Mouse (Mus musculus) olfactory bulb, adult 2 months (tissue): ENCODE data around the gene Olfr1310. TPM values are rescaled to one million over a fixed set of nuclear protein-coding genes. Genes with fewer than 3 reads are reported as not detected.
"Not testable (repeated sequence)": the region's sequence is repeated elsewhere in the genome, so short reads cannot be mapped to it uniquely, and the experiment has no call there.

Experiments
- H3K27ac ChIP-seq: fragments of 200-500 bp; 2 replicates; pipeline ENCODE4 v1.5.1; 2012; ENCODE audit warnings: low read depth, low read length; ENCODE audit not compliant: insufficient read depth
- H3K4me1 ChIP-seq: fragments of 200-500 bp; 2 replicates; pipeline ENCODE4 v1.6.1; 2012; ENCODE audit warnings: low read length; ENCODE audit not compliant: control insufficient read depth, insufficient read depth
- H3K4me3 ChIP-seq: fragments of 200-500 bp; 2 replicates; pipeline ENCODE4 v1.5.1; 2012; ENCODE audit warnings: mild to moderate bottlenecking, low read depth, low read length, moderate library complexity; ENCODE audit not compliant: insufficient read depth
- CTCF ChIP-seq: fragments of 200-500 bp; IDR thresholded peaks from 2 replicates; pipeline ENCODE4 v1.5.1; 2012; ENCODE audit warnings: low read depth, mild to moderate bottlenecking, low read length, moderate library complexity; ENCODE audit not compliant: insufficient read depth
- POLR2A ChIP-seq: fragments of 200-500 bp; IDR thresholded peaks from 2 replicates; pipeline ENCODE4 v1.6.1; 2012; ENCODE audit warnings: mild to moderate bottlenecking, low read depth, low read length, moderate library complexity; ENCODE audit not compliant: insufficient read depth
- WGBS: fragments of 180-500 bp; shearing (Covaris S2); methylation state at CpG from one replicate; pipeline ENCODE4 v1.1.7; 2018; 5-methylcytosine and 5-hydroxymethylcytosine counted together
- polyA plus RNA-seq: library from polyadenylated mRNA; stranded (reverse); fragments of >200 nt; gene quantifications from 2 replicates; pipeline ENCODE4 v1.2.4, GENCODE M21; 2012; ENCODE audit warnings: low replicate concordance; ENCODE audit not compliant: missing spikeins, insufficient read depth, insufficient read length

Olfr1310 gene
- polyA plus RNA-seq: not detected in 2 replicates

- TF ChIP-seq CTCF: no peak
- Histone ChIP-seq H3K4me1 (no peaks in the 10 kb centered on the region), H3K4me3 (no peak within 1 kb of the TSS), H3K27ac (no peak within 1 kb of the TSS)
Measured at GRCm38 (mm10) chr2:112012608-112013007, at the start of gene Olfr1310. Olfr1310 (minus strand) TSS chr2:112012708.

- H3K4me3 ChIP-seq: no peak within 1 kb of the TSS
- no peak within 1 kb of the TSS for H3K27ac ChIP-seq
- 29% methylated on average over 1 of the region's 1 CpGs for WGBS
- no peaks in the 10 kb centered on the region for H3K4me1 ChIP-seq
- TF ChIP-seq CTCF (no peak), POLR2A (no peak)
Measured at GRCm38 (mm10) chr2:112050138-112050537, 37.6 kb upstream of the Olfr1310 start, which contains the start of gene Olfr1312. Olfr1312 (minus strand) TSS chr2:112050238.

- 48% methylated on average over 6 of the region's 6 CpGs for WGBS
- H3K4me3 ChIP-seq, H3K4me1 ChIP-seq, H3K27ac ChIP-seq: not testable (repeated sequence)
Measured at GRCm38 (mm10) chr2:112026971-112027370, 14.5 kb upstream of the Olfr1310 start.

GRCm38 (mm10) chr2:112024312-112024711 lies 11.8 kb upstream of the Olfr1310 start, which contains the start of gene Olfr1311:
Olfr1311 (minus strand) TSS chr2:112024412.
- WGBS: 91% methylated on average over 2 of the region's 2 CpGs
- Histone ChIP-seq H3K4me3 (no peak within 1 kb of the TSS), H3K4me1 (no peaks in the 10 kb centered on the region), H3K27ac (no peak within 1 kb of the TSS)
- TF ChIP-seq CTCF (no peak), POLR2A (no peak)

GRCm38 (mm10) chr2:112014900-112015299 lies 2.4 kb upstream of the Olfr1310 start:
- WGBS: 87% methylated on average over 3 of the region's 3 CpGs
- Histone ChIP-seq H3K4me1 (no peaks in the 10 kb centered on the region), H3K4me3 (no peak overlapping the region), H3K27ac (no peak overlapping the region)
- no peak for TF ChIP-seq POLR2A
- no peak for TF ChIP-seq CTCF

GRCm38 (mm10) chr2:111990181-111990580 lies 22.3 kb downstream of the Olfr1310 start, which contains the start of gene Olfr1309:
Olfr1309 (minus strand) TSS chr2:111990281.
- WGBS: 67% methylated on average over 1 of the region's 1 CpGs
- Histone ChIP-seq H3K4me3 (no peak within 1 kb of the TSS), H3K27ac (no peak within 1 kb of the TSS), H3K4me1 (no peaks in the 10 kb centered on the region)
- TF ChIP-seq POLR2A (no peak), CTCF (no peak)

- no peak within 1 kb of the TSS for H3K4me3 ChIP-seq
- no peak for TF ChIP-seq POLR2A
- TF ChIP-seq CTCF: no peak
- WGBS: 47% methylated on average over 1 of the region's 1 CpGs
- H3K27ac ChIP-seq: no peak within 1 kb of the TSS
- H3K4me1 ChIP-seq: no peaks in the 10 kb centered on the region
Measured at GRCm38 (mm10) chr2:111964844-111965243, 47.7 kb downstream of the Olfr1310 start, which contains the start of gene Olfr1308. Olfr1308 (minus strand) TSS chr2:111964944.

Other genes with a start within 250 kb of the Olfr1310 start
- not detected in 2 replicates for gene Olfr1302, start 235.3 kb downstream of the Olfr1310 start, polyA plus RNA-seq
- not detected in 2 replicates for gene Olfr1303, start 192.4 kb downstream of the Olfr1310 start, polyA plus RNA-seq
- gene Olfr1305, start 135.6 kb downstream of the Olfr1310 start, polyA plus RNA-seq: not detected in 2 replicates
- not detected in 2 replicates for gene Olfr1306, start 96.4 kb downstream of the Olfr1310 start, polyA plus RNA-seq
- not detected in 2 replicates for gene Olfr1307, start 63.3 kb downstream of the Olfr1310 start, polyA plus RNA-seq
- not detected in 2 replicates for gene Olfr1308, start 47.8 kb downstream of the Olfr1310 start, polyA plus RNA-seq
- not detected in 2 replicates for gene Olfr1309, start 22.4 kb downstream of the Olfr1310 start, polyA plus RNA-seq
- gene Olfr1311, start 11.7 kb upstream of the Olfr1310 start, polyA plus RNA-seq: not detected in 2 replicates
- gene Olfr1312, start 37.5 kb upstream of the Olfr1310 start, polyA plus RNA-seq: not detected in 2 replicates
- not detected in 2 replicates for gene Olfr1313, start 65.1 kb upstream of the Olfr1310 start, polyA plus RNA-seq
- gene Olfr1314, start 84.1 kb upstream of the Olfr1310 start, polyA plus RNA-seq: not detected in 2 replicates
- not detected in 2 replicates for gene Olfr1315-ps1, start 102.7 kb upstream of the Olfr1310 start, polyA plus RNA-seq
- not detected in 2 replicates for gene Olfr1316, start 122.3 kb upstream of the Olfr1310 start, polyA plus RNA-seq
- gene Olfr1317, start 127.6 kb upstream of the Olfr1310 start, polyA plus RNA-seq: not detected in 2 replicates
- gene Olfr1318, start 141.5 kb upstream of the Olfr1310 start, polyA plus RNA-seq: not detected in 2 replicates
- not detected in 2 replicates for gene Lpcat4, start 226.8 kb upstream of the Olfr1310 start, polyA plus RNA-seq
- not detected in 2 replicates for gene Nutm1, start 246.6 kb upstream of the Olfr1310 start, polyA plus RNA-seq
- not detected in 2 replicates for gene Nop10, start 249.2 kb upstream of the Olfr1310 start, polyA plus RNA-seq